Mouse (Mus musculus): Measurements from ENCODE around the gene Pcbd2. TPM values are rescaled to one million over a fixed set of nuclear protein-coding genes. Genes with fewer than 3 reads are reported as not detected.
"Not testable (repeated sequence)": the region's sequence is repeated elsewhere in the genome, so short reads cannot be mapped to it uniquely, and the experiment has no call there.

Gene Pcbd2
- total RNA-seq (2021), result 10 to 100 TPM; 25.6 to 29.5 TPM
- long read RNA-seq, experiment 1, transcript Pcbd2-201 (4 exons, 544 nt), result major isoform, 15 of 20 reads
- long read RNA-seq, experiment 1, partial matches to known transcripts, result 0 of 20 reads
- long read RNA-seq, experiment 1, other reads (novel, unspliced or antisense), result 5 of 20 reads
- long read RNA-seq, experiment 2, transcript Pcbd2-201 (4 exons, 544 nt), result major isoform, 25 of 30 reads
- long read RNA-seq, experiment 2, partial matches to known transcripts, result 1 of 30 reads
- long read RNA-seq, experiment 2, other reads (novel, unspliced or antisense), result 4 of 30 reads

- DNase-seq (ENCODE audit: low spot score in 2 of 2), result peak; percentile 81 to 87
Observed at GRCm38 (mm10) chr13:55727120-55727838, at the start of gene Pcbd2. Gene Pcbd2, plus strand, starts transcription at chr13:55727368.

- DNase-seq (ENCODE audit: low spot score in 2 of 2), result no peak
Observed at GRCm38 (mm10) chr13:55682201-55682600, 45.0 kb upstream of the Pcbd2 start.

- no peak for DNase-seq (ENCODE audit: low spot score in 2 of 2)
Observed at GRCm38 (mm10) chr13:55683581-55683980, 43.6 kb upstream of the Pcbd2 start.

GRCm38 (mm10) chr13:55686107-55686633 is 41.0 kb upstream of the Pcbd2 start:
- DNase-seq (ENCODE audit: low spot score in 2 of 2), result no peak

GRCm38 (mm10) chr13:55687927-55688602 is 39.1 kb upstream of the Pcbd2 start:
- DNase-seq (ENCODE audit: low spot score in 2 of 2), result no peak

- peak; percentile 89 to 93 for DNase-seq (ENCODE audit: low spot score in 2 of 2)
Observed at GRCm38 (mm10) chr13:55692535-55693242, 34.5 kb upstream of the Pcbd2 start, which contains the start of gene B230219D22Rik. Gene B230219D22Rik, plus strand, starts transcription at chr13:55693124.

- peak in 1 of 2 experiments; percentile 37 for DNase-seq (ENCODE audit: low spot score in 2 of 2)
Observed at GRCm38 (mm10) chr13:55693243-55693721, 33.9 kb upstream of the Pcbd2 start.

- DNase-seq (ENCODE audit: low spot score in 2 of 2), result no peak
Observed at GRCm38 (mm10) chr13:55694110-55694509, 33.1 kb upstream of the Pcbd2 start.

GRCm38 (mm10) chr13:55695989-55696388 is 31.2 kb upstream of the Pcbd2 start:
- DNase-seq (ENCODE audit: low spot score in 2 of 2), result not testable (repeated sequence)

- no peak for DNase-seq (ENCODE audit: low spot score in 2 of 2)
Observed at GRCm38 (mm10) chr13:55704301-55704700, 22.9 kb upstream of the Pcbd2 start.

GRCm38 (mm10) chr13:55712846-55713245 is 14.3 kb upstream of the Pcbd2 start:
- DNase-seq (ENCODE audit: low spot score in 2 of 2), result no peak

GRCm38 (mm10) chr13:55714501-55715166 is 12.5 kb upstream of the Pcbd2 start, which contains the start of gene Txndc15:
Gene Txndc15, plus strand, starts transcription at chr13:55714650.
- peak; percentile 77 to 86 for DNase-seq (ENCODE audit: low spot score in 2 of 2)

GRCm38 (mm10) chr13:55715167-55715512 is 12.0 kb upstream of the Pcbd2 start:
- DNase-seq (ENCODE audit: low spot score in 2 of 2), result no peak

GRCm38 (mm10) chr13:55715908-55716510 is 11.2 kb upstream of the Pcbd2 start:
- no peak for DNase-seq (ENCODE audit: low spot score in 2 of 2)

GRCm38 (mm10) chr13:55721516-55721915 is 5.7 kb upstream of the Pcbd2 start:
- no peak for DNase-seq (ENCODE audit: low spot score in 2 of 2)

GRCm38 (mm10) chr13:55721995-55722394 is 5.2 kb upstream of the Pcbd2 start:
- DNase-seq (ENCODE audit: low spot score in 2 of 2), result no peak

GRCm38 (mm10) chr13:55726598-55727119 is 509 bp upstream of the Pcbd2 start:
- no peak for DNase-seq (ENCODE audit: low spot score in 2 of 2)

- DNase-seq (ENCODE audit: low spot score in 2 of 2), result peak in 1 of 2 experiments; percentile 61
Observed at GRCm38 (mm10) chr13:55727839-55728238, 671 bp downstream of the Pcbd2 start.

GRCm38 (mm10) chr13:55730716-55731115 is 3.5 kb downstream of the Pcbd2 start:
- no peak for DNase-seq (ENCODE audit: low spot score in 2 of 2)

- no peak for DNase-seq (ENCODE audit: low spot score in 2 of 2)
Observed at GRCm38 (mm10) chr13:55732121-55732520, 5.0 kb downstream of the Pcbd2 start.

All from gastrocnemius, postnatal 4 days (tissue).